Mouse (Mus musculus): ENCODE data around the gene Six5.
A peak's percentile ranks its signal among the peaks of the same experiment; 100 is the strongest.

GRCm38 (mm10) chr7:19046286-19047069, 47.9 kb upstream of the Six5 start:
- TF ChIP-seq CTCF (IDR thresholded peaks at IDR 0.05; ENCODE audit: borderline replicate concordance, insufficient read depth, low read depth, low read length) (0 out of 2 replicates have a peak, but pooled peaks have one; percentile 16), POLR2A (IDR thresholded peaks at IDR 0.05; ENCODE audit: borderline replicate concordance, insufficient read depth, low read length) (no peak)
